Comparison of ENCODE assay signal across 14 mouse cellular contexts in genomic region chr11:54833833-54834232, GRCm38 (mm10). TPM values are rescaled to one million over a fixed set of nuclear protein-coding genes. Genes with fewer than 3 reads are reported as not detected.
DNase-seq lines count a peak whose midpoint lies in the region; ATAC-seq lines count a peak whose summit lies in the region.
"Had no signal": no experiment of that assay in that cellular context is flagged by ENCODE, and none has a peak within 500 bp of the region (broad histone marks: within the 10 kb centered on the region; RNA-seq: fewer than 3 reads in every experiment).

No protein-coding gene starts in this region.

- ATAC-seq in erythroblast, adult 5-6 weeks (replicated peaks; ENCODE audit: low FRiP score, poor library complexity, severe bottlenecking): no peak
- ATAC-seq: intestine, postnatal 0 days; midbrain, embryonic 16.5 days had no signal

- peak; percentile 87 to 91 for DNase-seq in frontal cortex, adult 2 months (ENCODE audit: extremely low spot score in 1 of 2, low spot score in 1 of 2)
- DNase-seq in frontal cortex, postnatal 36 days (ENCODE audit: low spot score in 2 of 2): peak; percentile 85 to 88
- DNase-seq in layer of hippocampus, postnatal 36 days: peak; percentile 79 to 85
- DNase-seq in right cerebral cortex, postnatal 14 days: peak; percentile 34
- no peak for DNase-seq in urinary bladder, postnatal 10 days (ENCODE audit: low spot score)
- no peak for DNase-seq in cerebellum, adult 8-10 months
- DNase-seq: adrenal gland, postnatal 14 days; heart, postnatal 10 days; kidney, postnatal 36 days; liver, embryonic 13.5 days; lung, postnatal 4 days had no signal

RNA-seq across cellular contexts. Expression of gene Lyrm7, which starts 26.9 kb away (rescaled TPM):
- polyA plus RNA-seq in frontal cortex, adult 2 months (2012; rRNA removed): 17.0 and 18.7 TPM in 2 replicates
- total RNA-seq in layer of hippocampus, postnatal 36 days (2021): 10 to 100 TPM; 27.9 to 30.8 TPM
- 1.9 and 5.0 TPM in 2 replicates for total RNA-seq in erythroblast, adult 5-6 weeks (2015; ENCODE audit: low replicate concordance)
- 1.3 and 5.7 TPM in 2 replicates for total RNA-seq in erythroblast, adult 5-6 weeks (2017; ENCODE audit: low replicate concordance)

RNA-seq across cellular contexts. Expression of gene Hint1, which starts 32.4 kb away (rescaled TPM):
- polyA plus RNA-seq in frontal cortex, adult 2 months (2012; rRNA removed): 469 and 505 TPM in 2 replicates
- total RNA-seq in layer of hippocampus, postnatal 36 days (2021): 100 to 1,000 TPM; 264 to 281 TPM
- total RNA-seq in erythroblast, adult 5-6 weeks (2015; ENCODE audit: low replicate concordance): 97.0 and 122 TPM in 2 replicates
- 67.1 and 108 TPM in 2 replicates for total RNA-seq in erythroblast, adult 5-6 weeks (2017; ENCODE audit: low replicate concordance)

RNA-seq across cellular contexts. Expression of gene Cdc42se2, which starts 46.4 kb away (rescaled TPM):
- 160 and 168 TPM in 2 replicates for polyA plus RNA-seq in frontal cortex, adult 2 months (2012; rRNA removed)
- 100 to 1,000 TPM; 141 to 144 TPM for total RNA-seq in layer of hippocampus, postnatal 36 days (2021)
- total RNA-seq in erythroblast, adult 5-6 weeks (2015; ENCODE audit: low replicate concordance): 7.9 and 22.7 TPM in 2 replicates
- total RNA-seq in erythroblast, adult 5-6 weeks (2017; ENCODE audit: low replicate concordance): 14.9 and 16.5 TPM in 2 replicates

Comparison
In these comparisons a context has a peak if more than half of its experiments do, and no peak if none do; other contexts are left out.
1. DNase-seq: peak in frontal cortex, adult 2 months (2 of 2), frontal cortex, postnatal 36 days (2 of 2), layer of hippocampus, postnatal 36 days (2 of 2) and right cerebral cortex, postnatal 14 days (single experiment); none in urinary bladder, postnatal 10 days (single experiment) and cerebellum, adult 8-10 months (single experiment).
2. RNA of gene Lyrm7, which starts 26.9 kb away (total RNA-seq): 27.9 to 30.8 TPM in layer of hippocampus, postnatal 36 days; 1.3 to 5.7 TPM in erythroblast, adult 5-6 weeks; every median in the first group is over 4 times any median in the second.
3. RNA of gene Cdc42se2, which starts 46.4 kb away (total RNA-seq): 141 to 144 TPM in layer of hippocampus, postnatal 36 days; 7.9 to 22.7 TPM in erythroblast, adult 5-6 weeks; every median in the first group is over 4 times any median in the second.